ENCODE assay signal across 8 mouse cellular contexts in genomic region chr17:27909622-27910500, GRCm38 (mm10). TPM values are rescaled to one million over a fixed set of nuclear protein-coding genes. Genes with fewer than 3 reads are reported as not detected.
A peak's percentile ranks its signal among the peaks of the same experiment; 100 is the strongest.
DNase-seq lines count a peak whose midpoint lies in the region; ATAC-seq and TF ChIP-seq lines count a peak whose summit lies in the region.

Taf11 (minus strand) TSS chr17:27909844.

- no peak for TF ChIP-seq EP300 in CH12.LX (IDR thresholded peaks at IDR 0.05; ENCODE audit: low read length)

- TF ChIP-seq CTCF in CH12.LX (conservative IDR thresholded peaks at IDR 0.05 in 1 of 2, IDR thresholded peaks at IDR 0.05 in 1 of 2; ENCODE audit: low read depth in 2 of 2, low read length in 2 of 2), result no peak
- no peak for TF ChIP-seq CTCF in liver, adult 2 months (IDR thresholded peaks at IDR 0.05; ENCODE audit: low read depth, low read length)

- no peaks in the 10 kb centered on the region for H3K27me3 ChIP-seq in CH12.LX (replicated peaks)
- H3K27me3 ChIP-seq in embryonic facial prominence, embryonic 11.5 days (ENCODE audit: control insufficient read depth, insufficient read depth, low read length), result no peaks in the 10 kb centered on the region
- H3K27me3 ChIP-seq in kidney, embryonic 15.5 days, result no peaks in the 10 kb centered on the region
- H3K27me3 ChIP-seq in liver, adult 2 months (ENCODE audit: control insufficient read depth, insufficient read depth, low read length), result no peaks in the 10 kb centered on the region
- no peaks in the 10 kb centered on the region for H3K27me3 ChIP-seq in neural tube, embryonic 12.5 days (replicated peaks)

- H3K4me2 ChIP-seq in CH12.LX (ENCODE audit: insufficient read depth, low read depth, poor library complexity, severe bottlenecking), result peak within 1 kb of the TSS; percentile 77
- peak within 1 kb of the TSS; percentile 87 for H3K4me2 ChIP-seq in embryonic facial prominence, embryonic 11.5 days (ENCODE audit: low read depth, low read length)
- peak within 1 kb of the TSS; percentile 88 for H3K4me2 ChIP-seq in kidney, embryonic 15.5 days
- peak within 1 kb of the TSS; percentile 85 for H3K4me2 ChIP-seq in neural tube, embryonic 12.5 days (replicated peaks)

- H3K9ac ChIP-seq in CH12.LX (ENCODE audit: insufficient read depth, low read depth), result peak within 1 kb of the TSS; percentile 55
- peak within 1 kb of the TSS; percentile 84 for H3K9ac ChIP-seq in embryonic facial prominence, embryonic 11.5 days (replicated peaks; ENCODE audit: low read length)
- H3K9ac ChIP-seq in kidney, embryonic 15.5 days, result peak within 1 kb of the TSS; percentile 93
- H3K9ac ChIP-seq in liver, adult 2 months (ENCODE audit: low read depth, low read length), result peak within 1 kb of the TSS; percentile 82
- peak within 1 kb of the TSS; percentile 84 for H3K9ac ChIP-seq in neural tube, embryonic 12.5 days

- peak; percentile 30 for ATAC-seq in embryonic facial prominence, embryonic 11.5 days (replicated peaks; ENCODE audit: insufficient number of reproducible peaks, low FRiP score, low TSS enrichment, low read depth)
- ATAC-seq in kidney, embryonic 15.5 days (replicated peaks; ENCODE audit: low FRiP score), result peak; percentile 44
- ATAC-seq in neural tube, embryonic 12.5 days (ENCODE audit: low FRiP score, low read depth), result peak; percentile 73

- in situ Hi-C loops in CH12.LX (cut with MboI; ENCODE audit: low pct_ligation_motif_present, low pct_unique_long_range_greater_than_20kb, low sequenced_read_pairs), result no loop called here

- 2% methylated on average over 53 of the region's 53 CpGs for WGBS in embryonic facial prominence, embryonic 11.5 days
- 1% methylated on average over 53 of the region's 53 CpGs for WGBS in kidney, embryonic 15.5 days
- 1% methylated on average over 53 of the region's 53 CpGs for WGBS in liver, adult 2 months
- WGBS in neural tube, embryonic 12.5 days, result 2% methylated on average over 53 of the region's 53 CpGs

- no peaks in the 10 kb centered on the region for H3K9me3 ChIP-seq in CH12.LX (replicated peaks; ENCODE audit: low read length)
- no peaks in the 10 kb centered on the region for H3K9me3 ChIP-seq in embryonic facial prominence, embryonic 11.5 days (replicated peaks; ENCODE audit: control insufficient read depth, low read length)
- H3K9me3 ChIP-seq in kidney, embryonic 15.5 days (replicated peaks), result no peaks in the 10 kb centered on the region
- no peaks in the 10 kb centered on the region for H3K9me3 ChIP-seq in neural tube, embryonic 12.5 days

- peaks cover 3 to 22% of the 10 kb centered on the region in 2 experiments; a peak in 3 of 4 replicates for H3K4me1 ChIP-seq in CH12.LX (ENCODE audit: control insufficient read depth in 1 of 2, insufficient read depth in 2 of 2)
- no peaks in the 10 kb centered on the region for H3K4me1 ChIP-seq in embryonic facial prominence, embryonic 11.5 days (ENCODE audit: control insufficient read depth, insufficient read depth, low read length)
- peaks cover 39% of the 10 kb centered on the region for H3K4me1 ChIP-seq in kidney, embryonic 15.5 days
- H3K4me1 ChIP-seq in liver, adult 2 months (ENCODE audit: control insufficient read depth, insufficient read depth, low read length), result peaks cover 5% of the 10 kb centered on the region
- peaks cover 24% of the 10 kb centered on the region for H3K4me1 ChIP-seq in neural tube, embryonic 12.5 days

- peaks cover 3 to 23% of the 10 kb centered on the region in 2 experiments for H3K36me3 ChIP-seq in CH12.LX (replicated peaks in 1 of 2; ENCODE audit: control insufficient read depth in 1 of 2, insufficient read depth in 1 of 2, low read length in 1 of 2)
- no peaks in the 10 kb centered on the region for H3K36me3 ChIP-seq in embryonic facial prominence, embryonic 11.5 days (replicated peaks; ENCODE audit: control insufficient read depth, insufficient read depth, low read depth, low read length)
- peaks cover 11% of the 10 kb centered on the region for H3K36me3 ChIP-seq in kidney, embryonic 15.5 days
- H3K36me3 ChIP-seq in liver, adult 2 months (ENCODE audit: control insufficient read depth, insufficient read depth, low read length), result 0 out of 2 replicates have a peak, but pooled peaks cover 1% of the 10 kb centered on the region
- peaks cover 9% of the 10 kb centered on the region; the same call in 1 of the 2 replicates for H3K36me3 ChIP-seq in neural tube, embryonic 12.5 days

- H3K79me2 ChIP-seq in CH12.LX (replicated peaks; ENCODE audit: control insufficient read depth, extremely low read depth, insufficient read depth, poor library complexity, severe bottlenecking), result no peaks in the 10 kb centered on the region; the same call in none of the 2 replicates
- H3K79me2 ChIP-seq in liver, adult 2 months (ENCODE audit: control insufficient read depth, insufficient read depth, low read length), result peaks cover 35% of the 10 kb centered on the region; the same call in 1 of the 2 replicates

- peak; percentile 25 for DNase-seq in CH12.LX (ENCODE audit: extremely low read depth)
- DNase-seq in adrenal gland, postnatal 14 days, result peak; percentile 77
- DNase-seq in embryonic facial prominence, embryonic 11.5 days (ENCODE audit: low spot score), result peak; percentile 33
- peak; percentile 93 for DNase-seq in heart, adult 11 months
- peak; percentile 47 for DNase-seq in liver, adult 2 months (ENCODE audit: extremely low read depth, low read depth, low spot score)
- DNase-seq in yolk sac, embryonic 10.5 days (ENCODE audit: low spot score), result peak; percentile 34

- H3K4me3 ChIP-seq in CH12.LX (replicated peaks in 1 of 3; ENCODE audit: low read depth in 2 of 3, low read length in 2 of 3, poor library complexity in 1 of 3), result peak within 1 kb of the TSS; percentile 66 to 84 (median 74)
- H3K4me3 ChIP-seq in embryonic facial prominence, embryonic 11.5 days (ENCODE audit: low read depth, low read length), result peak within 1 kb of the TSS; percentile 71
- H3K4me3 ChIP-seq in kidney, embryonic 15.5 days (replicated peaks), result peak within 1 kb of the TSS; percentile 94
- peak within 1 kb of the TSS; percentile 65 for H3K4me3 ChIP-seq in liver, adult 2 months (ENCODE audit: insufficient read depth, low read depth, low read length)
- peak within 1 kb of the TSS; percentile 92 for H3K4me3 ChIP-seq in neural tube, embryonic 12.5 days

- H3K27ac ChIP-seq in CH12.LX (ENCODE audit: insufficient read depth, low read depth), result peak within 1 kb of the TSS; percentile 42
- peak within 1 kb of the TSS; percentile 4; the same call in 1 of the 2 replicates for H3K27ac ChIP-seq in embryonic facial prominence, embryonic 11.5 days (replicated peaks; ENCODE audit: low read depth, low read length)
- peak within 1 kb of the TSS; percentile 92 for H3K27ac ChIP-seq in kidney, embryonic 15.5 days
- H3K27ac ChIP-seq in liver, adult 2 months (replicated peaks; ENCODE audit: insufficient read depth, low read depth, low read length), result peak within 1 kb of the TSS; percentile 66
- H3K27ac ChIP-seq in neural tube, embryonic 12.5 days, result peak within 1 kb of the TSS; percentile 67; the same call in 1 of the 2 replicates

- TF ChIP-seq POLR2A in CH12.LX (IDR thresholded peaks at IDR 0.05; ENCODE audit: low read depth, low read length), result no peak
- TF ChIP-seq POLR2A in liver, adult 2 months (IDR thresholded peaks at IDR 0.05; ENCODE audit: extremely low read depth, insufficient read depth, low read length), result no peak

- no peak for TF ChIP-seq RAD21 in CH12.LX (IDR thresholded peaks at IDR 0.05; ENCODE audit: low read depth, low read length)

- dilution Hi-C loops in CH12.LX (cut with MboI; ENCODE audit: extremely low pct_ligation_motif_present, extremely low pct_unique_long_range_greater_than_20kb, low sequenced_read_pairs), result no loop called here

TF ChIP-seq in CH12.LX, 34 proteins besides CTCF, POLR2A, EP300 and RAD21:
- TF ChIP-seq GABPA (IDR thresholded peaks at IDR 0.05; ENCODE audit: insufficient replicate concordance, low read depth, low read length), result no peak
- TF ChIP-seq SIN3A (IDR thresholded peaks at IDR 0.05; ENCODE audit: low read length), result peak; percentile 49
- peak; percentile 27; the same call in 1 of the 2 replicates for TF ChIP-seq MAFK (IDR thresholded peaks at IDR 0.05; ENCODE audit: insufficient replicate concordance, low read length)
- no peak for TF ChIP-seq PAX5 (IDR thresholded peaks at IDR 0.05; ENCODE audit: low read length)
- peak; percentile 21 for TF ChIP-seq MXI1 (IDR thresholded peaks at IDR 0.05; ENCODE audit: low read depth, low read length)
- TF ChIP-seq BHLHE40 (IDR thresholded peaks at IDR 0.05; ENCODE audit: low read depth, low read length), result 0 out of 2 replicates have a peak, but pooled peaks have one; percentile 4
- TF ChIP-seq MAX (IDR thresholded peaks at IDR 0.05; ENCODE audit: low read length), result no peak
- TF ChIP-seq IRF4 (IDR thresholded peaks at IDR 0.05; ENCODE audit: low read depth, low read length), result no peak
TF ChIP-seq in CH12.LX: peak in this region for 4.

RNA-seq across cellular contexts. Expression of gene Taf11, which starts in this region (rescaled TPM):
- 36.9 and 45.9 TPM in 2 replicates for total RNA-seq in CH12.LX (2012; rRNA removed)
- 41.1 and 44.0 TPM in 2 replicates for total RNA-seq in CH12.LX (2014; rRNA removed)
- polyA plus RNA-seq in CH12.LX (2012; ENCODE audit: insufficient read length, low read depth), result 70.9 and 74.7 TPM in 2 replicates
- total RNA-seq in adrenal gland, postnatal 14 days (2021), result 26.2 and 28.4 TPM in 2 replicates
- 104 and 109 TPM in 2 replicates for polyA plus RNA-seq in embryonic facial prominence, embryonic 11.5 days (2014; fragmentation: Nextera tagmentation; extraction: Ambion mirVana)
- polyA plus RNA-seq in kidney, embryonic 15.5 days (2015; fragmentation: Nextera tagmentation; extraction: Ambion mirVana), result 65.1 and 75.7 TPM in 2 replicates
- 7.8 and 8.9 TPM in 2 replicates for total RNA-seq in liver, adult 2 months (2014; rRNA removed)
- 5.1 and 6.0 TPM in 2 replicates for polyA plus RNA-seq in liver, adult 2 months (2012; rRNA removed)
- polyA plus RNA-seq in neural tube, embryonic 12.5 days (2016; fragmentation: Nextera tagmentation; extraction: Ambion mirVana), result 83.8 and 96.5 TPM in 2 replicates

Comparison
In these comparisons a context has a peak if more than half of its experiments do, and no peak if none do; other contexts are left out.
1. Peak in every context shown above with its lines: DNase-seq, ATAC-seq, H3K4me3 ChIP-seq and H3K27ac ChIP-seq.
2. DNase-seq: peak in every context shown above with its lines; median percentile 93 in heart, adult 11 months; 77 in adrenal gland, postnatal 14 days; 47 in liver, adult 2 months; 34 in yolk sac, embryonic 10.5 days; 33 in embryonic facial prominence, embryonic 11.5 days; 25 in CH12.LX.
3. H3K27ac ChIP-seq: peak in every context shown above with its lines; median percentile 92 in kidney, embryonic 15.5 days; 67 in neural tube, embryonic 12.5 days; 66 in liver, adult 2 months; 42 in CH12.LX; 4 in embryonic facial prominence, embryonic 11.5 days.